Mouse (Mus musculus): ENCODE results near the gene Csnk2a1. TPM values are rescaled to one million over a fixed set of nuclear protein-coding genes. Genes with fewer than 3 reads are reported as not detected.

Csnk2a1 gene
- total and polyA plus RNA-seq, 2 experiments = 20.7 to 99.9 TPM

DNA sequence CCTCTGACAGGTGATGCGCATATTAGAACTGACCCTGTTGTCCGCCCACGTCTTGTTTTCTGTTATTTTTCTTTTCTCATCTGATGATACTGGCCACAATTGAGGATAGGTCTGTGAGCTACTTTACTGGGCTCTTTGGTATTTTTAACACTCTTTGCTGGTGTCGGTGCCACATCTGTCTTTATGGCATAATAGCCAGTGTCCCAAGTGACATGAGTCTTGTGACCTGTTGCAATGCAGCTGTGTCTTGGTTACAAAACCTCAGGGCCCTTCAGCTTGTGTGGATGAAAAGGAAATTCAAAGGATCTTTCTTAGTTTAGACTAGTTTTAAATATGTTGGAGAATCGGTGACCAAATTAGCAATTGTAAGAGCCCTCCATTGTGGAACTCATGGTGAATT, 67.9 kb downstream of the Csnk2a1 start:
- Histone ChIP-seq H3K36me3 (ENCODE audit: control insufficient read depth, insufficient read depth, low read length) (no peaks in the 10 kb centered on the region), H3K4me3 (ENCODE audit: insufficient read depth, low read depth, low read length) (peak overlapping the region; percentile 90), H3K4me1 (ENCODE audit: control insufficient read depth, insufficient read depth, low read length) (peaks cover 24% of the 10 kb centered on the region), H3K27ac (replicated peaks; ENCODE audit: insufficient read depth, low read depth, low read length) (peak overlapping the region; percentile 81; the same call in 1 of the 2 replicates), H3K79me2 (ENCODE audit: control insufficient read depth, insufficient read depth, low read length) (peaks cover 32% of the 10 kb centered on the region), H3K9ac (ENCODE audit: low read depth, low read length) (peak overlapping the region; percentile 95), H3K27me3 (ENCODE audit: control insufficient read depth, insufficient read depth, low read length) (no peaks in the 10 kb centered on the region)
- TF ChIP-seq CTCF (IDR thresholded peaks at IDR 0.05; ENCODE audit: low read depth, low read length) (no peak), POLR2A (IDR thresholded peaks at IDR 0.05; ENCODE audit: extremely low read depth, insufficient read depth, low read length) (no peak)
- 26% methylated on average over 5 of the region's 5 CpGs for WGBS
- DNase-seq (ENCODE audit: extremely low read depth, low read depth, low spot score) = no peak

DNA sequence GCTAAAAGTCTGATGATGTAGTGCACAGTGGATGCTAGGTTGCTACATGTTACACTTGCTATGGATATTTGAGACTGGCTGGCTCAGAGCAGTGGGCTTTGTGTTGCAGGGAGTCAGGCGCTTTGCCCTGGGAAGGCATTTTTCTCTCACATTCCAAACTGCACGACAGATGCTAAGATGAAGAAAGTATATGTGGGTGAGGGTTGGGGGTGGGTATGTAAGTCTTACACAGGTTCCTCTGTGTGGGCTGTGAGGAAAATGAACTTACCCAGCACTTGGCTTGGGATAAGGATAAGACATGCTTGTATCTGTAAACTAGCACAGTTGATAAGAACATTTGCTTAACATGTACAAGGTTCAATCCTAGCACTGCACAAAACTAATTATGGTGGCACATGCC, 76.2 kb downstream of the Csnk2a1 start:
- no peaks in the 10 kb centered on the region for H3K27me3 ChIP-seq (ENCODE audit: control insufficient read depth, insufficient read depth, low read length)
- H3K4me1 ChIP-seq (ENCODE audit: control insufficient read depth, insufficient read depth, low read length) = peaks cover 4% of the 10 kb centered on the region; the same call in 1 of the 2 replicates
- TF ChIP-seq POLR2A (IDR thresholded peaks at IDR 0.05; ENCODE audit: extremely low read depth, insufficient read depth, low read length) (no peak), CTCF (IDR thresholded peaks at IDR 0.05; ENCODE audit: low read depth, low read length) (no peak)
- DNase-seq (ENCODE audit: extremely low read depth, low read depth, low spot score) = peak; percentile 72
- 77% methylated on average over 2 of the region's 2 CpGs for WGBS
- H3K27ac ChIP-seq (replicated peaks; ENCODE audit: insufficient read depth, low read depth, low read length) = 0 out of 2 replicates have a peak overlapping the region, but pooled peaks have one; percentile 24
- no peak overlapping the region for H3K9ac ChIP-seq (ENCODE audit: low read depth, low read length)
- peaks cover 22% of the 10 kb centered on the region for H3K36me3 ChIP-seq (ENCODE audit: control insufficient read depth, insufficient read depth, low read length)
- H3K79me2 ChIP-seq (ENCODE audit: control insufficient read depth, insufficient read depth, low read length) = peaks cover 18% of the 10 kb centered on the region
- no peak overlapping the region for H3K4me3 ChIP-seq (ENCODE audit: insufficient read depth, low read depth, low read length)

- H3K79me2 ChIP-seq (ENCODE audit: control insufficient read depth, insufficient read depth, low read length) = peaks cover 15% of the 10 kb centered on the region
- no peak overlapping the region for H3K9ac ChIP-seq (ENCODE audit: low read depth, low read length)
- H3K4me3 ChIP-seq (ENCODE audit: insufficient read depth, low read depth, low read length) = no peak overlapping the region
- no peak overlapping the region for H3K27ac ChIP-seq (replicated peaks; ENCODE audit: insufficient read depth, low read depth, low read length)
- no peak for DNase-seq (ENCODE audit: extremely low read depth, low read depth, low spot score)
- 81% methylated on average over 5 of the region's 5 CpGs for whole genome bisulfite sequencing
- no peak for TF ChIP-seq CTCF (IDR thresholded peaks at IDR 0.05; ENCODE audit: low read depth, low read length)
- TF ChIP-seq POLR2A (IDR thresholded peaks at IDR 0.05; ENCODE audit: extremely low read depth, insufficient read depth, low read length) = no peak
- H3K4me1 ChIP-seq (ENCODE audit: control insufficient read depth, insufficient read depth, low read length) = peaks cover 4% of the 10 kb centered on the region; the same call in 1 of the 2 replicates
- H3K27me3 ChIP-seq (ENCODE audit: control insufficient read depth, insufficient read depth, low read length) = no peaks in the 10 kb centered on the region
- peaks cover 31% of the 10 kb centered on the region for H3K36me3 ChIP-seq (ENCODE audit: control insufficient read depth, insufficient read depth, low read length)
Observed at GRCm38 (mm10) chr2:152303781-152304180, 77.1 kb downstream of the Csnk2a1 start.

DNA sequence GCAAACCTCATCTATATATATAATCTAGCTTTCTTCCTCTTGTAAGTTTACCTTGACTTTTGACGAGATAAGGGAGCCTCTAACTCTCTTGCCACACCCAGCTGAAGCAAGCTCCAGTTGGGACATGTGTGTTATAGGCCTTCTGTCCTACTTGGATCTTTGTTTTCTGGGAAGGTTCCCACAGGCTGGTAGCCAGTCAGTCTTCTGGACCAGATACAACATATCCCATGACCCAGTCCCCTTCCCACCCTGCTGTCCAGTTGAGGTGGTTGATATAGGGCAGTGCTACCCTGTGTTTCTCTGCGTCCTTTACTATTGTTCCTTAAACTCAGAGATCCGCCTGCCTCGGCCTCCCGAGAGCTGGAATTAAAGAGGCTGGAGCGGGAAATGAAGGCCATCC, 78.8 kb downstream of the Csnk2a1 start:
- H3K27me3 ChIP-seq (ENCODE audit: control insufficient read depth, insufficient read depth, low read length) = no peaks in the 10 kb centered on the region
- no peak overlapping the region for H3K4me3 ChIP-seq (ENCODE audit: insufficient read depth, low read depth, low read length)
- H3K79me2 ChIP-seq (ENCODE audit: control insufficient read depth, insufficient read depth, low read length) = peaks cover 9% of the 10 kb centered on the region; the same call in 1 of the 2 replicates
- TF ChIP-seq POLR2A (IDR thresholded peaks at IDR 0.05; ENCODE audit: extremely low read depth, insufficient read depth, low read length) (no peak), CTCF (IDR thresholded peaks at IDR 0.05; ENCODE audit: low read depth, low read length) (no peak)
- WGBS = 89% methylated on average over 6 of the region's 6 CpGs
- H3K4me1 ChIP-seq (ENCODE audit: control insufficient read depth, insufficient read depth, low read length) = peaks cover 4% of the 10 kb centered on the region; the same call in 1 of the 2 replicates
- peaks cover 36% of the 10 kb centered on the region for H3K36me3 ChIP-seq (ENCODE audit: control insufficient read depth, insufficient read depth, low read length)
- no peak overlapping the region for H3K27ac ChIP-seq (replicated peaks; ENCODE audit: insufficient read depth, low read depth, low read length)
- DNase-seq (ENCODE audit: extremely low read depth, low read depth, low spot score) = no peak
- H3K9ac ChIP-seq (ENCODE audit: low read depth, low read length) = no peak overlapping the region

DNA sequence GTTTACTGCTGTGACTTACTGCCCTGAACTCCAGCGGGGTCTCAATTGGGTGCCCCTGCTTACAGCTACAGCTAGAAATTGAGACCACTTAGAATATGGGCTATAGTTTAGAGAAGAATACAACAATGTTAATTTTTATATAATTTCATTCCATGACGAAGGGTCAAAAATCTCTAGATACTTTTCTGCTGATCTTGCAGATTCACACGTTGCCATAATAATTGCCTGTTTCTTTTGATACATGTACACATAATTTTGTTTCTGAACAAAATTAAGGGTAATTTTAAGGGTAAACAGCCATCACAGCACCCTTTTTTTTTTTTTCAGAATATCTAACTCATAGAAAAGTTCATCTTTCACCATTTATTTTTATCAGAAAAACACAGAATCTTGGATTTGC, 80.5 kb downstream of the Csnk2a1 start:
- Histone ChIP-seq H3K9ac (ENCODE audit: low read depth, low read length) (no peak overlapping the region), H3K27me3 (ENCODE audit: control insufficient read depth, insufficient read depth, low read length) (no peaks in the 10 kb centered on the region), H3K79me2 (ENCODE audit: control insufficient read depth, insufficient read depth, low read length) (peaks cover 6% of the 10 kb centered on the region; the same call in 1 of the 2 replicates), H3K27ac (replicated peaks; ENCODE audit: insufficient read depth, low read depth, low read length) (no peak overlapping the region), H3K36me3 (ENCODE audit: control insufficient read depth, insufficient read depth, low read length) (peaks cover 44% of the 10 kb centered on the region), H3K4me3 (ENCODE audit: insufficient read depth, low read depth, low read length) (no peak overlapping the region), H3K4me1 (ENCODE audit: control insufficient read depth, insufficient read depth, low read length) (0 out of 2 replicates have a peak, but pooled peaks cover 2% of the 10 kb centered on the region)
- DNase-seq (ENCODE audit: extremely low read depth, low read depth, low spot score) = no peak
- WGBS = 81% methylated on average over 3 of the region's 3 CpGs
- TF ChIP-seq CTCF (IDR thresholded peaks at IDR 0.05; ENCODE audit: low read depth, low read length) (no peak), POLR2A (IDR thresholded peaks at IDR 0.05; ENCODE audit: extremely low read depth, insufficient read depth, low read length) (no peak)

DNA sequence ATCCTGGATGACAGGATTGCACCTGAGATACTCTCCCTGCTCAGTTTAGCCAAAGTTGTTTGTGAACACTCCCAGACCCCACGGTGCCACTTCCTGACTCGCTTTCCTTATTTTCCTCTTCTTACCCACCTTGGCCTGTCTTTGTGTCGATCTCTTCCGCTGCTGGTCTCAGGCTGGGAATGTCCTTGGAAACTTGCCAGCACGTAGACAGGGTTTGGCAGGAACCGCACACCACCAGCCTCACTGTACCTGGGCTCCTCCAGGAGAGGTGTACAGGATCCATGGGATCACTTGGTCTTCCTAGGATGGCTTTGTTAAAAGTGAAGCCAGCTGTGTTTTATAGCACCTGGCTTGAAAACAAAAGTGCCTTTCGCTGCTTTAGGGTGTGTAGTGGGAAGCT, 86.4 kb downstream of the Csnk2a1 start:
- Histone ChIP-seq H3K4me1 (ENCODE audit: control insufficient read depth, insufficient read depth, low read length) (peaks cover 8% of the 10 kb centered on the region; the same call in 1 of the 2 replicates), H3K4me3 (ENCODE audit: insufficient read depth, low read depth, low read length) (no peak overlapping the region)
- TF ChIP-seq CTCF (IDR thresholded peaks at IDR 0.05; ENCODE audit: low read depth, low read length) (no peak), POLR2A (IDR thresholded peaks at IDR 0.05; ENCODE audit: extremely low read depth, insufficient read depth, low read length) (no peak)

More for the DNA sequence above, 86.4 kb downstream of the Csnk2a1 start:
- 41% methylated on average over 7 of the region's 7 CpGs for WGBS
- DNase-seq (ENCODE audit: extremely low read depth, low read depth, low spot score) = no peak
- H3K36me3 ChIP-seq (ENCODE audit: control insufficient read depth, insufficient read depth, low read length) = peaks cover 26% of the 10 kb centered on the region
- no peaks in the 10 kb centered on the region for H3K79me2 ChIP-seq (ENCODE audit: control insufficient read depth, insufficient read depth, low read length)
- H3K27me3 ChIP-seq (ENCODE audit: control insufficient read depth, insufficient read depth, low read length) = no peaks in the 10 kb centered on the region
- no peak overlapping the region for H3K9ac ChIP-seq (ENCODE audit: low read depth, low read length)
- no peak overlapping the region for H3K27ac ChIP-seq (replicated peaks; ENCODE audit: insufficient read depth, low read depth, low read length)
